ENCODE assay signal across 23 mouse cellular contexts in genomic region chr14:56830491-56831045, GRCm38 (mm10). TPM values are rescaled to one million over a fixed set of nuclear protein-coding genes. Genes with fewer than 3 reads are reported as not detected.
DNase-seq lines count a peak whose midpoint lies in the region; ATAC-seq and TF ChIP-seq lines count a peak whose summit lies in the region.
"Had no signal": no experiment of that assay in that cellular context is flagged by ENCODE, and none has a peak within 500 bp of the region (broad histone marks: within the 10 kb centered on the region; RNA-seq: fewer than 3 reads in every experiment).

No protein-coding gene starts in this region.

- H3K36me3 ChIP-seq in spleen, adult 2 months (ENCODE audit: control insufficient read depth, insufficient read depth, low read length) = no peaks in the 10 kb centered on the region
- no peaks in the 10 kb centered on the region for H3K36me3 ChIP-seq in ES-E14 (ENCODE audit: control insufficient read depth, insufficient read depth, low read length, poor library complexity, severe bottlenecking)
- H3K36me3 ChIP-seq in heart, embryonic 12.5 days = no peaks in the 10 kb centered on the region
- no peaks in the 10 kb centered on the region for H3K36me3 ChIP-seq in neural tube, embryonic 15.5 days
- H3K36me3 ChIP-seq: embryonic facial prominence, embryonic 12.5 days; embryonic facial prominence, embryonic 15.5 days; forebrain, embryonic 15.5 days; heart, embryonic 13.5 days; hindbrain, embryonic 15.5 days had no signal

- TF ChIP-seq CTCF in spleen, adult 2 months (IDR thresholded peaks at IDR 0.05; ENCODE audit: extremely low read depth, insufficient read depth, insufficient read length, insufficient replicate concordance) = no peak

- ATAC-seq in neutrophil, adult 5-6 weeks (ENCODE audit: extremely low read depth, insufficient number of reproducible peaks, low FRiP score, poor library complexity, severe bottlenecking) = peak; percentile 68
- ATAC-seq in heart, embryonic 12.5 days (ENCODE audit: insufficient number of reproducible peaks, low FRiP score) = no peak
- no peak for ATAC-seq in neural tube, embryonic 15.5 days (ENCODE audit: low FRiP score)
- ATAC-seq: forebrain, embryonic 15.5 days had no signal

- no peak for TF ChIP-seq POLR2A in spleen, adult 2 months (IDR thresholded peaks at IDR 0.05; ENCODE audit: low read depth, low read length)

- peak overlapping the region; percentile 87; the same call in 1 of the 2 replicates for H3K27ac ChIP-seq in spleen, adult 2 months (ENCODE audit: insufficient read depth, low read length)
- H3K27ac ChIP-seq in ES-E14 (ENCODE audit: insufficient read depth, low read depth, low read length, poor library complexity, severe bottlenecking) = peak overlapping the region; percentile 33; the same call in 1 of the 2 replicates
- no peak overlapping the region for H3K27ac ChIP-seq in heart, embryonic 12.5 days (ENCODE audit: poor library complexity, severe bottlenecking)
- H3K27ac ChIP-seq in neural tube, embryonic 15.5 days (replicated peaks) = no peak overlapping the region
- H3K27ac ChIP-seq: embryonic facial prominence, embryonic 12.5 days; embryonic facial prominence, embryonic 15.5 days; forebrain, embryonic 15.5 days; heart, embryonic 13.5 days; hindbrain, embryonic 15.5 days had no signal

- DNase-seq in spleen, adult 2 months (ENCODE audit: low read depth in 1 of 2, low spot score in 2 of 2) = peak in 1 of 2 experiments; percentile 24
- no peak for DNase-seq in spleen, adult 12 weeks (ENCODE audit: low spot score)
- peak; percentile 26 to 35 for DNase-seq in B cell, adult 2 months
- no peak for DNase-seq in ES-E14 (ENCODE audit: low read depth, low spot score)
- no peak for DNase-seq in layer of hippocampus, postnatal 10 days (ENCODE audit: low spot score in 2 of 2)
- DNase-seq: adrenal gland, adult 2 months; adrenal gland, postnatal 14 days; cerebellum, adult 11 months; cerebellum, adult 2 months; cerebellum, adult 9-11 months; cerebellum, postnatal 25 days; gastrocnemius, postnatal 25 days; heart, adult 18-20 months; heart, postnatal 14 days; heart, postnatal 4 days had no signal

- in situ Hi-C loops in ES-E14 (cut with MboI; ENCODE audit: low sequenced_read_pairs in 2 of 2, unreplicated experiment in 2 of 2) = no loop called here

- H3K27me3 ChIP-seq in spleen, adult 2 months (ENCODE audit: control insufficient read depth, insufficient read depth, low read length) = no peaks in the 10 kb centered on the region
- H3K27me3 ChIP-seq in heart, embryonic 12.5 days (replicated peaks) = no peaks in the 10 kb centered on the region
- H3K27me3 ChIP-seq in neural tube, embryonic 15.5 days (replicated peaks) = no peaks in the 10 kb centered on the region
- H3K27me3 ChIP-seq: embryonic facial prominence, embryonic 12.5 days; embryonic facial prominence, embryonic 15.5 days; forebrain, embryonic 15.5 days; heart, embryonic 13.5 days; hindbrain, embryonic 15.5 days had no signal

- H3K9me3 ChIP-seq in ES-E14 (ENCODE audit: control insufficient read depth, insufficient read depth, low read depth, low read length) = no peaks in the 10 kb centered on the region
- H3K9me3 ChIP-seq in heart, embryonic 12.5 days (replicated peaks) = no peaks in the 10 kb centered on the region; the same call in none of the 2 replicates
- H3K9me3 ChIP-seq in neural tube, embryonic 15.5 days (replicated peaks) = no peaks in the 10 kb centered on the region
- H3K9me3 ChIP-seq: embryonic facial prominence, embryonic 12.5 days; embryonic facial prominence, embryonic 15.5 days; forebrain, embryonic 15.5 days; hindbrain, embryonic 15.5 days had no signal

- H3K4me2 ChIP-seq in heart, embryonic 12.5 days = no peak overlapping the region
- no peak overlapping the region for H3K4me2 ChIP-seq in neural tube, embryonic 15.5 days
- H3K4me2 ChIP-seq: embryonic facial prominence, embryonic 12.5 days; embryonic facial prominence, embryonic 15.5 days; forebrain, embryonic 15.5 days; heart, embryonic 13.5 days; hindbrain, embryonic 15.5 days had no signal

- peaks cover 10% of the 10 kb centered on the region; the same call in 1 of the 2 replicates for H3K4me1 ChIP-seq in spleen, adult 2 months (ENCODE audit: control insufficient read depth, insufficient read depth, insufficient read length)
- peaks cover 0 to 3% of the 10 kb centered on the region in 2 experiments; a peak in 1 of 4 replicates for H3K4me1 ChIP-seq in ES-E14 (ENCODE audit: control insufficient read depth in 2 of 2, insufficient read depth in 2 of 2, low read length in 2 of 2, poor library complexity in 1 of 2)
- 0 out of 2 replicates have a peak, but pooled peaks cover 3% of the 10 kb centered on the region for H3K4me1 ChIP-seq in heart, embryonic 12.5 days (replicated peaks)
- H3K4me1 ChIP-seq in neural tube, embryonic 15.5 days = no peaks in the 10 kb centered on the region
- H3K4me1 ChIP-seq: embryonic facial prominence, embryonic 12.5 days; forebrain, embryonic 15.5 days; hindbrain, embryonic 15.5 days had no signal

- H3K4me3 ChIP-seq in spleen, adult 2 months (ENCODE audit: extremely low read depth, insufficient read depth, insufficient read length) = no peak overlapping the region
- H3K4me3 ChIP-seq in ES-E14 (ENCODE audit: insufficient read depth in 1 of 2, low read depth in 1 of 2, low read length in 2 of 2, poor library complexity in 1 of 2, severe bottlenecking in 1 of 2) = no peak overlapping the region
- H3K4me3 ChIP-seq in heart, embryonic 12.5 days = no peak overlapping the region
- no peak overlapping the region for H3K4me3 ChIP-seq in neural tube, embryonic 15.5 days (replicated peaks)
- H3K4me3 ChIP-seq: embryonic facial prominence, embryonic 12.5 days; embryonic facial prominence, embryonic 15.5 days; forebrain, embryonic 15.5 days; heart, embryonic 13.5 days; hindbrain, embryonic 15.5 days had no signal

- H3K9ac ChIP-seq in ES-E14 (ENCODE audit: insufficient read depth, low read depth, low read length, poor library complexity, severe bottlenecking) = no peak overlapping the region
- H3K9ac ChIP-seq in heart, embryonic 12.5 days = no peak overlapping the region
- H3K9ac ChIP-seq in neural tube, embryonic 15.5 days (replicated peaks) = no peak overlapping the region
- H3K9ac ChIP-seq: embryonic facial prominence, embryonic 12.5 days; embryonic facial prominence, embryonic 15.5 days; forebrain, embryonic 15.5 days; heart, embryonic 13.5 days; hindbrain, embryonic 15.5 days had no signal

TF ChIP-seq in ES-E14, 5 proteins besides CTCF, POLR2A, EP300 and RAD21:
- TF ChIP-seq CHD2 (IDR thresholded peaks at IDR 0.05; ENCODE audit: low read depth, low read length) (no peak), ZNF384 (IDR thresholded peaks at IDR 0.05; ENCODE audit: low read depth, low read length) (no peak), HCFC1 (IDR thresholded peaks at IDR 0.05; ENCODE audit: borderline replicate concordance, insufficient read depth, low read length) (no peak), MAFK (IDR thresholded peaks at IDR 0.05; ENCODE audit: insufficient read depth, low read depth, low read length) (no peak), ZC3H11A (IDR thresholded peaks at IDR 0.05; ENCODE audit: borderline replicate concordance, low read depth, low read length) (no peak)

RNA-seq across cellular contexts. Expression of gene Zmym5, which starts 19.1 kb away (rescaled TPM):
- 3.5 and 4.3 TPM in 2 replicates for polyA plus RNA-seq in spleen, adult 2 months (2012; rRNA removed)
- total RNA-seq in ES-E14 (2012; rRNA removed) = 8.3 and 10.5 TPM in 2 replicates
- total RNA-seq in neutrophil, adult 5-6 weeks (2017) = 63.9 and 68.0 TPM in 2 replicates
- 10 to 100 TPM; 28.5 to 32.1 TPM for total RNA-seq in layer of hippocampus, postnatal 10 days (2021)
- 19.1 and 21.7 TPM in 2 replicates for polyA plus RNA-seq in heart, embryonic 12.5 days (2016; fragmentation: Nextera tagmentation; extraction: Ambion mirVana)
- 29.8 and 31.7 TPM in 2 replicates for polyA plus RNA-seq in neural tube, embryonic 15.5 days (2015; fragmentation: Nextera tagmentation; extraction: Ambion mirVana)

RNA-seq across cellular contexts. Expression of gene Pspc1, which starts 52.5 kb away (rescaled TPM):
- 4.9 and 6.3 TPM in 2 replicates for polyA plus RNA-seq in spleen, adult 2 months (2012; rRNA removed)
- total RNA-seq in ES-E14 (2012; rRNA removed) = 36.3 and 49.3 TPM in 2 replicates
- 123 and 131 TPM in 2 replicates for total RNA-seq in neutrophil, adult 5-6 weeks (2017)
- total RNA-seq in layer of hippocampus, postnatal 10 days (2021) = 10 to 100 TPM; 69.8 to 70.5 TPM
- 29.5 and 37.9 TPM in 2 replicates for polyA plus RNA-seq in heart, embryonic 12.5 days (2016; fragmentation: Nextera tagmentation; extraction: Ambion mirVana)
- polyA plus RNA-seq in neural tube, embryonic 15.5 days (2015; fragmentation: Nextera tagmentation; extraction: Ambion mirVana) = 34.1 and 39.8 TPM in 2 replicates

RNA-seq across cellular contexts. Expression of gene Zmym2, which starts 55.9 kb away (rescaled TPM):
- 5.0 and 6.6 TPM in 2 replicates for polyA plus RNA-seq in spleen, adult 2 months (2012; rRNA removed)
- total RNA-seq in ES-E14 (2012; rRNA removed) = 18.4 and 35.3 TPM in 2 replicates
- total RNA-seq in neutrophil, adult 5-6 weeks (2017) = 94.5 and 110 TPM in 2 replicates
- 10 to 100 TPM; 88.7 to 99.0 TPM for total RNA-seq in layer of hippocampus, postnatal 10 days (2021)
- polyA plus RNA-seq in heart, embryonic 12.5 days (2016; fragmentation: Nextera tagmentation; extraction: Ambion mirVana) = 38.9 and 46.2 TPM in 2 replicates
- 47.3 and 47.8 TPM in 2 replicates for polyA plus RNA-seq in neural tube, embryonic 15.5 days (2015; fragmentation: Nextera tagmentation; extraction: Ambion mirVana)

Comparison
In these comparisons a context has a peak if more than half of its experiments do, and no peak if none do; other contexts are left out.
1. DNase-seq: peak in B cell, adult 2 months (2 of 2); none in spleen, adult 12 weeks (single experiment), ES-E14 (single experiment) and layer of hippocampus, postnatal 10 days (0 of 2).
2. H3K27ac ChIP-seq: peak in spleen, adult 2 months (single experiment) and ES-E14 (single experiment); none in heart, embryonic 12.5 days (single experiment) and neural tube, embryonic 15.5 days (single experiment).